Mouse (Mus musculus) c-Kit-positive CD71-positive TER-119-positive erythroid progenitor cells, embryonic 14.5 days (primary cell): Measurements from ENCODE around the gene Tbc1d10c.

Experiments
- DNase-seq: peaks from one replicate; pipeline ENCODE4 v3.0.0-alpha.2; 2013; ENCODE audit warnings: low spot score

Gene Tbc1d10c

DNA sequence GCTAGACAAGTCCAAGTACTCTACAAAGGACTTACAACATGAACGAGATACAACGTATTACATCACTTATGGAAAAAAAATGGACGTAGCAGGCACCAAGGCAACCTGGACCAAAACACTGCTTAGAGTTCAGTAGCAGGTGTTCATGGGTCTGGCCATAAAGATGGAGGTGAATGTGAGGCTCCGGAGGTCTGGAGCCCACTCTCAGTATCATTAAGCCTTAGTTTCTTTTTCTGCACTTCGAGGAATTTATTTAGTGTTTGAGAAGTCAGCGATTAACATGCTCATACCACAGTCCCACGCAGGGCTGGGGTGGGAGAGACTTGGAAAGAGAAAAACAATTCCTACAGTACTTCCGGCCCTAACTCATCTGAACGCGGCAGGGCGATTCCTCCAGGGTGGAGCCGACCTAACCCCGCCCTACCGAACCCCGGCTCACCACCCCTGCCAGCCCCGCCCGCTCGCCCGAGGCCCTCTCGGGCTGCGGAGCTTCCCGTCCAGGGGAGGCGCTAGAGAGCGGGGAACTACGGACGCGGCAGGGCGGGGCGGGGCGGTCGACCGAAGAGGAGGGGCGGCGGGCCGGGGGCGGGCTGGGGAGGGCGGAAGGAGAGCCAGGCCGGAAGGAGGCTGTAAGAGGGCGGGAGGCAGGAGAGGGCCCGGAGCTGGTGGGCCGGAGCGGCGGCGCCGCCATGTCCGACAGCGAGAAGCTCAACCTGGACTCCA is 605 bp upstream of the Tbc1d10c start, which contains the start of gene Ppp1ca:
Gene Ppp1ca (plus strand): TSS at position 538 of the 723 bp plus-strand sequence.
- peak; percentile 94 for DNase-seq

GRCm38 (mm10) chr19:4189051-4189620 is 1.9 kb downstream of the Tbc1d10c start:
- no peak for DNase-seq

DNA sequence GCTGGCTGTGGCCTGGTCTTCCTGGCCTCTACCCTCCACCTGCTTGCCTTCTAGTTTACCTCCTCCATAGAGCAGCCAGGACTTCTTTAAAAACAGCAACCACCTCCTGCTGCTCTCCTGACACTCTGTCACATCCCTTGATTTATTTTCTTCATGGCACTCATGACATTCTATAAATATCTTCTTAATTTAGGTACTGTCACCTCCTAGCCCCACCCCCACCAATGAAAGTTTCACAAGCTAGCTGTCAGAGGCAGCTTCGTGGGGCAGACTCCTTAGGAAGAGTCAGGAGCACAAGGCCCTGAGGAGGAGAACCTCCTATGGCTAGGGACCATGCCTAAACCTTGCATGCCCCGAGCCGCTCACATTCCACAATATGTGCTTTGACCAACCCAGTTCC is 3.8 kb downstream of the Tbc1d10c start:
- no peak for DNase-seq

DNA sequence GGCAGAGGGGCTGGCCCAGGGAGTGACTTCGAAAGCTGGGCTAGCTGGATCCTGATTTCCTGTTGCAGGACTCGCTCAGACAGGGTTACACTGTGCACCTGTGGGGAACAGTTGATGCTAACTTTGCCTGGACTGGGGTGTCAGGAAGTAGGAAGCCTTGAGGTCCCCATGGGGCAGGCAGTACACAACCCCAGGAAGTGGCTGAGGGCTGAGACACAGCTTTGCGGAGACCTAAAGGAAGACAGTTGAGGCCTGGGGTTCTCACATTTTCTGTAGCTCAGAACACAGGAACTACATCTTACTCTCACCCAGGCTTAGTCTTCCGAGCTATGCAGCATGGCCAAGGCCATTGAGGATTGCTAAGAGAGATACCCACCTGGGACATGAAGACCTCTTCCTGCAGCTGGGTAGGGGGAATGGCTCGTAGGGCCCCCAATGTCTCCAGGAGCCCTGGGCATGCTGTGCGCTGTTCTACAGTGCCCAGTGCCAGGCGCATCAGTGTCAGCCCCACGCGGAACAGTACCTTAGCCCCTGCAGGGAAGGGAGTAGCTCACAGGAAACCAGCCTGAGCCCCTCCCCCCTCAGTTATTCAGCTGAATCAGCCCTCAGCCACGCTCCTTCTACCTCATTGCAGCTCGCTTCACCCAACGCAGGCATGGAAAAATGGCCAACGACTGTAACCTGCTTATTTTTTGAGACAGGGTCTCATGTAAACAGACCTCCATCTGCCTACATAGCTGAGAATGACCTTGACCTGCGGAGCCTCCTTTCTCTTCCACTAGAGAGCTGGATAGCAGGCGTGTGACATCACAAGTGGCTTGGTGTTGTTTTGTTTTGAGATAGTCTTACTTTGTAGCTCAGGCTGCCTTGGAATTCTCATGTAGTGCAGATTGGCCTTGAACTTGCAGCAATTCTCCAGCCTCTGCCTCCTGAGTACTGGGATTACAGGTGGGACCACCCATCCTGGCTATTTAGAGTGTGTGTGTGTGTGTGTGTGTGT is 5.8 kb downstream of the Tbc1d10c start:
- DNase-seq: no peak

DNA sequence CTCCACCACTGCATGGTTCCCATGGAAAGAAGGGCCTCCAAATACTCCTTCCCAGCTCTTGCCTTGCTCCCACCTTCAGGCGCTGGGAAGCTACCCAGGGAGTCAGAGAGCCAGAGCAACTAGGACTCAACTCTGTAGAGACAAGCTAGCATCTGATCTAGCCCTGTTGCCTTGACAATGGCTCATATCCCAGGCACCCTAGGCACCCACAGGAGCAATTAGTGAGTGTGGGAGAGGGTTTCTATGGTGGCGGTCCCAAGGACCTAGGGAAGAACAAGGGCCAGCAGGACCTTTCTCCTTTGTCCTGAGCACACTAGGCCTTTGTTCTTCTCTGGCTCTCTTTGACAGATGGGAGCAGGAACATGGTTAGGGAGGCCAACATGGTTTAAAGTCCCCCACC is 7.4 kb downstream of the Tbc1d10c start:
- no peak for DNase-seq

DNA sequence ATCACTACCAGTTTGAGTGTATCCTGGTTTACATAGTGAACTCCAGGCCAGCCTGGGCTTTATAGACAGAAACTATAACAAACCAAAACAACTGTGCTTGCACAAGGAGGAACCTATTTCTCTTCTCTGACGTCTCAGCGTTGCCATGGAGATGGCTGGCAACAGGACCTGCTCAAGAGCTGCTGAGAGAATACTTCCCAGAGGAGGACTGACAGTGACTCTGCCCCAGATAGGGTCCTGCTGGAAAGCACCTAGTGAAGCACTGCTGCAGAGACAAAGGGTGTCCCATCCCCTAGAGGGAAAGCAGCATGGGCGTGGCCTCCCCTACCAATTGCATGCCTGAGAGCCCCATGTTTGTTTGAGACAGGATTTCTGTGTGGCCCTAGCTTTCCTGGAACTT is 9.2 kb downstream of the Tbc1d10c start:
- DNase-seq: no peak

- no peak for DNase-seq
Observed at GRCm38 (mm10) chr19:4180411-4180810, 10.7 kb downstream of the Tbc1d10c start.

GRCm38 (mm10) chr19:4175368-4175947 is 15.6 kb downstream of the Tbc1d10c start, which contains the start of gene Carns1:
TSS of gene Carns1 (minus strand) at chr19:4175479.
- no peak for DNase-seq

DNA sequence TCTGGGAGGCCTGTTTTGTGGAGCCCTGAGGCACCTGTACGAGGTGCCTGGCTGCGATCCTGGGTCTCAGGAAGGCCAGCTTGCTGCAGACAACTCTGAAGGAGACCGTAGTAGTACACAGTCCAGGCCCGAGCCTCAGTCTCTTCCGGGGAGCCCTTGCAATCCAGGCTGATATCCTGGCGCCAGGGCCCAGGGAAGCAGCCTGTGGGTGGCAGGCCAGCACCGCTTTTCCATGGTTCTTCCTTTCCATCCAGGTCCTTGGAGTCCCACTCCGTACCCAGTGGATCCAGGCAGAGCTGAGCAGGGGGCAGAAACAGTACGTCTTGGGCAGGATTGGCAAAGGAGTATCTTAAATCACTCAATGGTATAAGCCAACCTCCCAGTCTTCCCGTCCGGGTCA is 18.2 kb downstream of the Tbc1d10c start:
- no peak for DNase-seq

DNA sequence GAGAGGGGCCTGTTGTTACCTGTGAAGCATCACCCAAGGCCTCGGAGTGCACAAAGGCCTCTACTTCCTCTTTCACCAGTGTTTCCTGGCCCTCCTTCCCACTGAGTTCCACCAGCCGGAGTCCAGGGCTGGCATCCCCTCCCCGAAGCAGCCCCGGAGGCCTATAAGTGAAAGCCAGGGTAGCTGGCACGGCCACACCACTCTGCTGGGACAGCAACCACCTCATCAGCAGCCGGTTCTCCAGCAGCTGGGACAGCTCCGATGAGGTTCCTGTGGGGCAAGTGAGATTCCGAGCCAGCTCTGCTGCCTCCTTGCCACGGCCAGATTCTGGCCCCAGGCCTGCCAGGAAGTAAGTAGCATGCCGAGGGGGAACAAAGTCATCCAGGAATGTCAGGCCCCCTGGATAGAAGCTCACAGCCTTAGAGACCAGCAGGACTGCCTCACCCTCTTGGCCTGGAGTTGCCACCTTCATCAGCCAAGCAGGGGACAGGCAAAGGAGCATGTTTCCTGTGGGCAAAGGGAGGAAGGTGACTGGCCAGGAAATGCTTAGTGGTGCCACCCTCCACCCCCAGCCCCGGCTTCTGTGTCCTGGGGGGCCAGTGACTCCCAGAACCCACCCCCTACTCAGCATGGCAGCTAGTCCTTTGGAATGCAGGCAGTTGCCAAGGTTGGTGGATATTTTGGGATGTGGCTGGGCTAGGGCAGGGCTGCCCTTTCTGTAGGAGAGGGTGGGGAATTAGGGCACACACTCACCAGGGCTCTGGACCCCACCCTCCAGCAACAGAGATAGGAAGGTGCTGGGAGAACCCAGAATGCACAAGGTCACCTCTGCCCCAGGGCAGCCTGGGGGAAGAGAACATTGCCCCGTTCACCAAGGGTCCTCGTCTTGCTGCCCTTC is 19.4 kb downstream of the Tbc1d10c start:
- DNase-seq: no peak

- DNase-seq: no peak
Observed at GRCm38 (mm10) chr19:4170723-4171392, 20.2 kb downstream of the Tbc1d10c start.

DNA sequence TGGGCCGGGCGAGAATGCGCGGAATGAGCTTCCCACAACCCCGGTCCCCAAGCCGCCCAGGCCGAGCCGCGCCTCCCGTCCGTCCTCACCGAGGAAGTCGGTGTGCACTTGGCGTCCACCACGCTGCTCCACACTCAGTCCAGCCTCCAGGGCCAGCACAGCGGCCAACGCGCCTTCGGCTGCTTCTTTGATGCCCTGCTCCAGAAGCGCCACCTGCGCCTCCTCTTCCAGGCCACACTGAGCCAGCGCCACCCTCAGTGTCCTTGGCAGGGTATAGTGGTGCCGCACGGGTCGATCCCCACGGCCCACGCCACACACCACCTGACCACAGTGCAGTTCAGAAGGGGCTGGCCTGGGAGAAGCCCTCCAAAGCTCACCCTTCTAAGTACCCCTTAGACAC is 21.3 kb downstream of the Tbc1d10c start:
- no peak for DNase-seq

DNA sequence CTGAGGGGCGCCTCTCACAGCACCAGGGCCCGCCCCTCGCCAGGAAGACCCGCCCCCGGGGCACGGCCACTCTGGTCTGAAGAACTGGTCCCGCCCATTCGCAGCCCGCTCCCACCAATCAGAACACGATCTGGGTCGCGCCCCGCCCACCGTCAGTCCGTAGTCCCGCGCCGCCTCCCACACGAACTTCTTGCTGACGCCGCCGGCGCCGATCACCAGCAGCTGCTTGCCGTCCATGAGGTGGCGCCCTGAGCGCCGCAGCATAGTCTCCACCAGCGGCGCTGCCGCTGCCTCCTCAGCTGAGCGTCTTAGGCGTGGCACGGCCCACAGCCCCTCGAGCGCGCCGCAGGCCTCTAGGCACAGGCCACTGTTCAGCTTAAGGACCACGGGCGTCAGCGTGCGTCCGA is 21.7 kb downstream of the Tbc1d10c start:
- DNase-seq: peak; percentile 97

DNA sequence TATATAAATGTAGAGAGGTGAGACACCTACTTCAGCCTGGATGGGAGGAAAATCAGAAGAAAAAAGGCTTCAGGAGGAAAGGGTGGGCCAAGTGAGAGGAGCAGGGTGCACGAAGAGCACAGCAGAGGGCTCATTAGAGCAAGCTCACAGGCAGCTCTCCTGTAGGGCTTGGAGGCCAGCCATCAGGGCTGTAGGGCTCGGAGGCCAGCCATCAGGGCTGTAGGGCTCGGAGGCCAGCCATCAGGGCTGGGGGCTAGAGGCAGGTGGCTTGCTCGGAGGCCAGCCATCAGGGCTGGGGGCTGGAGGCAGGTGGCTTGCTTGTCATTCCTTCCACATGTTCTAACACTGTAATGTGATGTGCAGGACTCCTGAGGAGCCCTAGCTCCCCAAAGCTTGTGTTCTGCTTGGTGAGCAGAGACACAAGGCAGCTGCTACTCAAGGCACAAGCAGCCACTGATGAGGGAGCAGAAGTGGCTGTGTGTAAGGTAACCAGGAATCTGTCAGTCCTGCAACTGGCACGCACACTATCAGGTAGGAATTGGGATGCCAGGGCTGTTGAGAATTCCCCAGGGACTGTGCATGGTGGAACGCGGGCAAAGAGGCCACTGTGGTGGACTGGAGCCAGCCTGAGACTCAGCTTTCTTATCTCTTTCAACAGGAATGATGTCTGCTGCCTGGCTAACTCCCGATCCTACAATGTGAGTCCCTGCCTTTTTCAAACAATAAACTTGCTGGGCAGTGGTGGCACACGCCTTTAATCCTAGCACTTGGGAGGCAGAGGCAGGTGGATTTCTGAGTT is 24.2 kb downstream of the Tbc1d10c start:
- no peak for DNase-seq

GRCm38 (mm10) chr19:4164721-4165120 is 26.4 kb downstream of the Tbc1d10c start:
- no peak for DNase-seq

DNA sequence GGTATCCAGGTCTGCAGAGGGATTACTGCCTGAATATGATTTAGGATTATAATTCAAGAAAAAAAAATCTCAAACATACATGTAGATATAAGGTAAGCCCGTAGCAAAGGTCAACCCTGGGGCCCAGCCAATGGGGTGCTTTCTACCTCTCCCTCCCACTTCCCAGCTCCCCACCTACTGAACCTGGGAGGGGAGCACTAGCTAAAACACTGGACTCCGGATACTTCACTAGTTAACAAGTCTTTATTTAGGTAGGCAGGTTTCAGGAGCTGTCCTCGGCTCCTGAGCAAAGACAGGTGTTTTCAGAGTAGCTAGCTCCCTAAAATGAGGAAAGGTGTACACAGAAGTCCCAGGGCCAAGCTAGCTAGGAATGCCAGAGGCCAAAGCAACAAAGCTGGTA is 27.0 kb downstream of the Tbc1d10c start:
- no peak for DNase-seq

- DNase-seq: no peak
Observed at GRCm38 (mm10) chr19:4163543-4163887, 27.6 kb downstream of the Tbc1d10c start.

DNA sequence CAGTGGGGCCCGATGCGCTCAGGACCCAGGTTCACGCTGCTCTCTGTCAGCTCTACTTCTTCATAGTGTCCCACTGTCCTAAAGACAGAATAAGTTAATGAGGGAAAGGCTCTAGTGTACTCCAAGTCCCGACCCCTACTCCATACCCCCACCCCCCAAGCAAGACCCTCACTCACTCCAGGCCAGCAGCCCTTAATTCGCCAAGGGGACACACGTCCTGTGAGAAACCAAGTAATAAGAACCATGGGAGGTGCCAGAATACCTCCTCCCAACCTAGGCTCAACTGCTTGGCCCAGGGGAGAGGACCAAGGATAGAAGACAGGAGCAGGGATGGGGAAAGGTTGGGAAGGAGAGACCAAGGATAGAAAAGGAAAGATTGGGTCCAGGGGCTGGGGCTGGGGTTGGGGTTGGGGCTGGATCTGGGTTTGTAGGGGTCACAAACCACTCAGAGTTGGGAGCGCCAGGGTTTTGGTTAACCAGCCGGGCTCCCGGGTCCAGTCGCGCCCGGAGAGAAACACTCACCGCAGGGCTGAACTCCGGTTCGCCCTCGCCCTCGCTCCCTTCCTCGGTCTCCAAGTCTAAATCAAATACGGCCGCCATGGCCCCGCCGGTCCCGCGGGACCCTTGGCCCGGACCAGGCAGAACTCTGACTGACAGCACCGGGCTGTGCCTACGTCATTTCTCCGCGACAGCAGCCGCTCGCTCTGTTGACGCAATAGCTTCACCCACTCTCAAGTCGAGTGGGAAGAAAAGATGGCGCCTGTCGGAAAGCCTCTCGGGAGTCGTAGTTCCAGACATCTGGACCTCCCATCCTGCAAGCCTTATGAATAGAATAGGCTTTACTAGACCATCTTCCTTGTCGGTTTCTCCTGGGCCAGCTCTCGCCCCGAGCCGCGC is 28.2 kb downstream of the Tbc1d10c start, which contains the start of gene Rps6kb2:
Gene Rps6kb2 (minus strand): TSS at position 709 of the 897 bp plus-strand sequence.
- peak; percentile 95 for DNase-seq

DNA sequence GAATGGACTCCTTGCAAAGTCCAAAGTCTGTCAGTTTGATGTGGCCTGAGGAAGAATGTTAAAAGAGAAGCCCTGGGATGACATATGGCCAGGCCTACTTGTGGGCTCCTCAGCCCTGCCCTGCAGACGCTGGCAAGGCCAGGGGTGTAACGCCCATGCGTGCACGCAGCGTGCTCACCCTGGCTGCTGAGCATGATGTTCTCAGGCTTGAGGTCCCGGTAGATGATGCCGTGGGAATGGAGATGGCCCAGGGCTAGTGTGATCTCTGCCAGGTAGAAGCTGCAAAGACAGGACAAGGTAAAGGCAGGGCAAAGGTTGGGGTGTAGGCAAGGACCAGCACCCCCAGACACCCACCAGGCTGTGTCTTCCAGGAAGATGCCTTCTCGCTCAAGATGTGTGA is 32.0 kb downstream of the Tbc1d10c start:
- DNase-seq: no peak
